Mouse (Mus musculus): Measurements from ENCODE around the gene Ms4a6d.

Ms4a6d gene

DNA sequence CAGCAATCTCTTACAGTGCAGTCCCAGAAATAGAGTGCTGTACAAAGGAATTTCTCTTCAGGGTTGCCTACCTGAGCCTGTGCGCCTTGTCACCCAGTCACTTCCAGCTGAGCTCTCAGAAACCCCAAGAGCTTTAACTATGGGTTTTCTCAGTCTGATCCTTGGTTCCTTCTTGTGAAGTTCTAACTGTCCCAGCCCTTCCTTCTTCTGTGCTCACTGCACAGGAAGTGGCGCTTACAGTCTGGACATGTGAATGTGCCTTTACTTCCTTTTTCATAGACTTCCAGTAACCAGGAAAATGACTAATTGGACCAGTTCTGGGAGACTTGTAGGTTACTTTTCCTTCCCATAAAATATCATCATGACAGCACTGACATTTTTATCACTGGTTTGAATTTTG is at the start of gene Ms4a6d:
TSS of gene Ms4a6d (minus strand) at position 247 of the 400 bp plus-strand sequence.
- in situ Hi-C loops (cut with MboI, MseI): loop anchor here (5.0 kb wide), 3 partner anchors 137 to 257 kb away; partner anchors contain the start of gene Ms4a6c

DNA sequence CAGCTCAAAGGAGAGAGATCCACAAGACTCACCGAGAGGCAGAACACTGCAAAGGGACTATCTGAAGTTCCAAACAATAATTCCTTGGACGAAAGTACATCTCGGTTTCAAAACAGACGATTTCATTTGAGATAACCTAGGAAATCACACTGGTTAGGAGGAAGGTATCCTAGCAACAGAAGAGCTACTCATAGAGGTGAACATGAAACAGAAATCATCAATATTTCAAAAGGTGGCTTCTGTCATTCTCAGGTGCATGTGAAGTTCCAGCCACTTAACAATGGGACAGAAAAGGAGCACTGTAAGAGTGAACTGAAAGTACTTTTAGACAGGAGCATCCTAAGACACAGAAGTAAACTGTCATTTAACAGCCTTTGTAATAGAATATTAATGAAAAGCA is 44.9 kb upstream of the Ms4a6d start:
- in situ Hi-C loops (cut with MboI, MseI): no loop called here

DNA sequence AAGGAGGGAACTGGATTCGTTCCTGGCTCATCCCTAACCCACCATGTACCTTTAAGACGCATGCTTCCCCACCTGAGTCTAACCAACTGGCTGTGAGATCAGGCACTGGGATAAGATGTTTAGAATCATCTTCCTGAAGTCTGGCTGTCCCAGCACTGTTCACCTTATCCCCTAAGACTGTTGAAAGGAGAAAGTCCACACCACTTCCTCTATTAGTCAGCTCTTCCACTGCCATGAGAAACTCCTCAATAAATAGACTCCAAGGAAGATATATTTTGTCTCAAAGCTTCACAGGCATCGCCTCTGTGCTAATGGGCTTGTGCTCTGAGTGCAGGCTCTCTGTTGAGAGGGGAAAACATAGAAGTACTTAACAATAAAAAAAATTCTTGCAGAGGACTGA is 41.5 kb upstream of the Ms4a6d start:
- in situ Hi-C loops (cut with MboI, MseI): no loop called here

DNA sequence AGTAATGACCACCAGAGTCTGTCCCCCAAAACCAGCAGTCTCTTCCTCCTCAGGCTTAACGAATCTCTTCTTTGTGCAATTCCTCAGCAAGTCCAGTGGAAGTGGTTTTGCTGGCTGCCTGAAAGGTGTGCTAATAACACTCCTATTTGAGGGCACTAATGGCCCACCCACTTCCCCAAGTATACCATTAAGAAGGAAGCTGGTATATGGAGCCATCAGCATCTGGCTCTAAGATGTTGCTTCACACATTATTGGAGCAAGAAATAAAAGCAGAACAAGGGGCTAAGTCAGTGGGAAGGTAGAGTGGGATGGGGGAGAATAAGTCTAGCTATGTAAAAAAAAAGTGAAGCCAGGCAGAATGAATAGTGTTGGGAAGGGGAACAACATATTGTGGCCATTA is 36.1 kb upstream of the Ms4a6d start, which contains the start of gene Ms4a3:
TSS of gene Ms4a3 (minus strand) at position 120 of the 400 bp plus-strand sequence.
- in situ Hi-C loops (cut with MboI, MseI): no loop called here

DNA sequence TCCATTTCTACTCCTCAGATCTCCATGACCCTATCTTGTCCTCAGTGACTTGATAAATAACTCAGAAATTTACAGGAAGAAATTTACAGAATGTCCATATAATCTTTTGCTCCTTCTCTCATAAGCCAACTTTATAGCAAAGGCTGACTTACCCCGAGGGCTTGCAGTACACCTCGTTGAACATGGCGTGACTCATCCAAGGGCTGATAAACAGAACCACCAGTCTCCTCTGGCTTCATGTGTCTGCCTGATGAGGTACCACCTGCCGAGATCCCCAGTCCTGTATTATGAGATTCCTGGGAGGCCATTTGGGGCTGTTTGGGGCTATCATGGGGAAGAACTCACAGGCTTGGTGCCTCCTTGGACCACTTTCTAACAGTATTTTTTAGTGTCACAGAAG is 34.4 kb upstream of the Ms4a6d start:
- in situ Hi-C loops (cut with MboI, MseI): no loop called here

DNA sequence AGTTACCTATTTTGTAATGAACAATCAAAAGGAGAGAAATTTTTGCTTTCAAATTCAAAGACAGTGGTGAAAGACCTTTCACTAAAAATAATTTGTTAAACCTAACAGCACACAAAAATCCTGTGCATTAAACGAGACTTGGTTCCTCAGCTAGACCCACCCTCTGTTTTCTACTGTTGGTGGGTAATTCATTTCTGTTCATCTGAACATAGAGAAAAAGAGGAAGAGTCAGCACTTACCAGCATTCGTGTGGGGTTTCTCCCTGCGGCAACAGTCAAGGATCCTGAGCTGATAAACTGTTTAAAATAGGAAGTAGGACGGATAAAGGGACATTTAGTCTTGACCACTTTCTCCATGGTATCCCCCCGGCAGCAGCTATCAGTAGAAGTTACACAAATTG is 30.9 kb upstream of the Ms4a6d start:
- in situ Hi-C loops (cut with MboI, MseI): no loop called here

DNA sequence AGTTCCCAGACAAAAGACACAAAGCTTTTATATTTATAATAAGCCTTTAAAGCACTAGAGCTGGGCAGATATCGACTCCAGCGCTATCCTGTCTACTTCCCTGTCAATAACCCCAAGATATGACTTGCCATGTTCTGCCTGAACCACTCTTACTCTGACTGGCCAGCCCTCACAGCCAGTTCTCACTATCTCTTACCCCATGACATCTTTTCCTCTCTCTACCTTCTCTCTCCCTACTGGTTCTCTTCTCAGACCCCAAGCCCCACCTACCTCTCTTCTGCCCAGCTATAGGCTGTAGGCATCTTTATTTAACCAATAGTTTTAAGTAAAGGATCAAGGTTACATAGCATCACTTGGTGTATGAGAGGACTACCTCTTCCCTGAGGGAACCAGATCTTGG is 29.7 kb upstream of the Ms4a6d start:
- in situ Hi-C loops (cut with MboI, MseI): no loop called here

DNA sequence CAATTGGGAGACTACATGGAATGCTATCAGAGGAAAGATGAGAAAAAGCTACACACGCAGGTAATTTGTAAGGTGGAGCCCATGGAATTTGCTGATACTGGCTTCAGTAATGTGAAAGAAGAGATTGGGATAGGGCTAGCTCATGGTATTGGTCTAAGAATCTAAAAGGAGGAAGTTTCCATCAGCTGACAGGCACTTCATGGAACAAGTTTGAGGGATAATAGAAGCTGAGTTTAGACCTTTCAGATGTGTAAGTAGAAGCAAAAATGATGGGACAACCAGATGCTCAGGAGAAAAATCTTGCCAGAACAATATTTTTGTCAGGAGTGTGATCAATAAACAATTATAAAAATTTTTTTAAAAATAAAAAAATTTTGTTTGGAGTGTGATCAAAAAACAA is 29.1 kb upstream of the Ms4a6d start:
- in situ Hi-C loops (cut with MboI, MseI): no loop called here

DNA sequence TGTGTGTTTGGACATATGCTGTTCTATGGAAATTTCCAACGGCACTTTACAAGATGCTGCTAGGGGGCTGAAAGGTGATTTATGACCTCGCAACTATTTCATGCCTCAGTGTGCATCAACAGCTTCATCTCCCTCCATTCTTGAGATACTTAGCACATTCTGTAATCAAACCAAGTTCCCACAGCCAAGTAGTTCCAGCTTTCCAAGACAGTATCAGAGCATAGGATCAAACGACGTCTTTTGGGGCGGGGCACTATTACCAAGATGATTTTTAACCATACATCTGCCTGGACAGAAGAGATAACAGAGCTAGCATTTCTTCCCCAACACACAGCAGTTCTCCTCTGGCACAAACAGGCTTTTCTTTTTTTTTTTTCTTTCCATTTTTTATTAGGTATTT is 20.6 kb upstream of the Ms4a6d start:
- in situ Hi-C loops (cut with MboI, MseI): no loop called here

DNA sequence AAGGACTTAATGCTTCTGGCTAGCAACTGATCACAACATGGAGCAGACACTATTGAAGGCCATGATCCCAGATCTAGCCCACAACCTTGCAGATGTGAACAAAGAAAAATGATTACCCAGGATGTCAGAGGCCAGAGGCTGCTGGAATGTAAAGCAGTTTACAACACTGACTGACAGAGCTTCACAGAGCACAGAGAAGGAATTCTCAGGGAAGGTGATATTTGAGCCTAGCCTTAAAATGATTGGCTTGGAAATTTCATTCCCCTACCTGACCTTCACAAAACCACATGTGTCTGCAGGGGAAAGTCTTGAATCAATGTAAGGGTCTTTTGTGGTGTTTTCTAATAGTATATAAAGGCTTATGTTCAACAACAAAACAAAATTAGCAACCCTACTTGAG is 20.2 kb upstream of the Ms4a6d start:
- in situ Hi-C loops (cut with MboI, MseI): no loop called here

DNA sequence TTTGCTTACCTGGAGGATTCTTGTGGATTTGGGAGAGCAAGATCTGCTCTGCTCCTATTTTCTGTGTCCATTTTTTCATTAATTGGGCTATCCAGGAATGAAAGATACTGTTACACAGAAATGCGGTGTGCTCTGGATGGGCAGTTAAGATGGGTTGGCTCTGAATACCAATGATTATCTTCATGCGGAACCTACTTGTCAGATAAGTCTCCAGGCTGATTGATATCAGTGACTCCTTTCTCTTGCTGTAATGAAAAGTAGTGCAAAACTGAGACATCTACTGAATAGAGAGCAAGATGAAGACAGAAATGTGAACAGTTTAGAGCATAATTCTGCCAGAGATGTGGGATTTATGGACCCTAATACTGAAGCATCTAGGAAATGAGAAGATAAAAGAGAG is 18.9 kb upstream of the Ms4a6d start, which contains the start of gene Ms4a2:
TSS of gene Ms4a2 (minus strand) at position 169 of the 400 bp plus-strand sequence.
- in situ Hi-C loops (cut with MboI, MseI): no loop called here

DNA sequence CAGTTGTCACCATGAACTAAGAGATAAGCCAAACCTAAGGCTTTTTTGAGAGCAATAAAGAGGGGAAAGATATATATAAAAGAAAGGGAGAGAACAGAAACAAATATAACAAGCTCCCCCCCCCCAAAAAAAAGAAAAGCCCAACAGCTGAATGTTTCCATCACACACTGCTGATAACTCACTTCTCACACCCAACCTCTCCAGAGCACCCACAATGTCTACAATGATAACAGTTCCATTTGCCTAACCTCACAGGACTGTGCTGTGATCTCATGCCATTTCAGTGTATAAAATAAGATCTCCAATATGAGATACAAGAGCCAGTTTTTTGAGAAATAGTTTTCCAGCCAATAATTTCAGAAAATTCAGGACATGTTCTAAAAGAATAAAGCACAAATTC is 13.3 kb upstream of the Ms4a6d start:
- in situ Hi-C loops (cut with MboI, MseI): no loop called here

DNA sequence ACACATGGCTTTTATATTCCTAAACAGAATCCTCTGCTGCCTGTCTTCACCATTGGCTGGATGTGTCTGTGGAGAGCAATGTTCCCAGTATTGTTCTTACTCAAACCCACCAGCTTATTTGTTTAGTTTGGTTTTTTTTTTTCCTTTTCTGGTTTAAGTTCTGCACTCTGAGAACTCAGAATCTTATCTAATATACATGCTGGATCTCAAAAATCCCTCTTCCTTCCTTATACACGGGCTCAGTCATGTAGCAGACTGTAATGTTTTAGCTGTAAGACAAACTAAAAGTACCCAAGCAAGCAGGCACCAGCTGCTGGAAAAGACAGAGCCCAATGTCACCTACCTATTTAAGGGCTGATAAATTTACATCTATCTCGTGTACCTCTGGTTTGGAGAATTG is 10.2 kb upstream of the Ms4a6d start:
- in situ Hi-C loops (cut with MboI, MseI): no loop called here

DNA sequence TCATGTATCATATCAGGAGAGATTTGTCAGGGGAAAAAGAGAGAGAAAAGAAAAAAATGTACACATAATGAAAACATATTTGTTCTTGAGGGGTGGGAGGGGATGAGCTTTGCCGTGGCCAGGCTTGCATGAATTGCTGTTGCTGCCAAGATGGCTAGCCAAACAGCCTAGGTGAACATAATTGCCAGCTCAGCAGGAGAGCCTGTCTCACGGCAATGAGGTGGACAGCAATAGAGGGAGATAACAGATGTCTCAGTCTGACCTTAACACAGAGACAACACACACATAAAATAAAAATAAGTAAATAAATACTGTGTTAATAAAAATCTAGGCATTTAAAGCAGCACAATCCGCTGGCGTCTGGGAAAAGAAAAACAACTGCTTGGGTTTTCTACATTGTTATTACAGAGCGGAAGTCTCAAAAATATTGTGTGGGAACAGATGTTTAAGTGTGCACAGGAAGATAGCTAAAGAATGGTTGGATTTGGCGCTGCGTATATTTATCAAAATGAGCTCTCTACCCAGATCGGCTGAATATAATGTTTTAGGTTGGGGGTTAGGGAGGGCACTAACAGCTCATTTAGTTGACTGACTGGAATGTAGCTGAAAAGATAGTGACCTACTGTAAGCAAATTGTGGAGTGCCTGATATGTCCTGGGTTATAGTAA is 9.3 kb upstream of the Ms4a6d start:
- in situ Hi-C loops (cut with MboI, MseI): no loop called here

DNA sequence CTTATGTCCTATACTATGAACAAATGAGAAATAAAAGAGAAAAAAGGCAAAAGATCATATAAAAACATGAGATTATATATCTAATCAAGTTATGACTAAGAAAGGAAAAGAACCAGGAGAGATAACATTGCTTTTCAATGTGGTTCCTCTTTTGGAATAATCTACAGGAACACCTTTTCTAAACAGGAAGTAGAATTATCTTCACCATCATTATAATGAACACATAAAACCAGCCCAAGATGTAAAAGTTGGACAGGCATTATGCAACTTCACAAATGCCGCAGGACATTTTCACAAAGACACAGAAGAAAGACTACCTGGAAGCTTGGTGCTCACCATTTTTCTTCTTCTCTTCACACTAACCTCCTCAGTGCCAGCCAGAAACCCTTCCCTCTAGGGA is 8.4 kb upstream of the Ms4a6d start:
- in situ Hi-C loops (cut with MboI, MseI): no loop called here

DNA sequence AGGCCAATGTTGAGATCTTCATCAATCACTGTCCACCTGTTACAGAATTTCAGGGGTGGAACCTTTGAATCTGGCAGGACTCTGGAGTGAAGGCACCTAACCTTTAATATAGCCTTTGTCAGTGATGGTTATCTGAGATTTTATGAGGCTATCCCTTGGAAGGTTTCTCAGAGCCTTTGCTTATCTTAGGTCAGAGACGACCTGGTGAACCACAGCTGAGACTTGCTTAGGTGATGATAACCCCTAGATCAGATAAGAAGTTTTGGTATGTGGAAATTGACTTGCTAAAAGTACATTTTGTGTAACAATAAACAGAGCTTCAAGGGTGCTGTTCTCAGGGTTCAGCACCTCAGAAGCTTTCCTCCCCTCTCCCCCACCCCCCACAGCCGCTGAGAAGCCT is 7.6 kb upstream of the Ms4a6d start:
- in situ Hi-C loops (cut with MboI, MseI): no loop called here

DNA sequence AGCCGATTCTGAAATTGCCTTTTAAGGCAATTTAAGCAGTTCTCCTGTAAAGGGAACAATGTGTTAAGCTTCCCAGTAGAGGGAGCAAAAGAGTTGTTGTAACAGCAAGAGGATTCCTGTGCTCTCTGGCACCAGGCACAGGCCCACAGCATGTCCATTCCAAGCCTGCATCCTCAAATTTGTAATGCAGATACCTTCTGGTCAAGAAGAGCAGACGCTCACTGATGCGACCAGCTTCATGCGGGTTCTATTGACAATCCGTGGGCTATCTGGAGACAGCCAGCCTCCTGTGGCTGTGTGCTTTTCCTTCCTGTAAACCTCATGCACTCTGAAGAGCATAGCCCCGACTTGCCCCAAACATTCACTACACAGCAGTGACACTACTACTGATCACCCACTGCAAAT is 6.9 kb upstream of the Ms4a6d start:
- in situ Hi-C loops (cut with MboI, MseI): no loop called here

DNA sequence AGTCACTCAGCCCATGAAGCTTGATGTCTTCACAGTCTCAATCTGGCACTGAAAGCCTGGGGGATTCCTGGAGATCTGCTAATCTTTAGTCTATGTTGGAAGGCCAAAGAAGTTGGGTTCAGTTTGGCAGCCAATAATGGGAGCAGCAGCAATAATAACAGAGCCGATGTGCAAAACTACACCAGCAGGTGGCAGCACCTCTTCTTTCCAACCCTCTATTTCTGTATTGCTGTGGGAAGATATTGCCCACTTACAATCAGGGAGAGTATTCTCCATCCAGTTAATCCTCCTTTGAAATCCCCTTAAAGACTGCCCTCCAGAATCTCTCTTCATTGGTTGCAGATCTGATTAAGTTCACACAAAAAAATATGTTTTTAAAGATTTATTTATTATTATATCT is 3.5 kb upstream of the Ms4a6d start:
- in situ Hi-C loops (cut with MboI, MseI): loop anchor here (5.0 kb wide), 2 partner anchors 159 to 261 kb away; no protein-coding TSS in a partner anchor

DNA sequence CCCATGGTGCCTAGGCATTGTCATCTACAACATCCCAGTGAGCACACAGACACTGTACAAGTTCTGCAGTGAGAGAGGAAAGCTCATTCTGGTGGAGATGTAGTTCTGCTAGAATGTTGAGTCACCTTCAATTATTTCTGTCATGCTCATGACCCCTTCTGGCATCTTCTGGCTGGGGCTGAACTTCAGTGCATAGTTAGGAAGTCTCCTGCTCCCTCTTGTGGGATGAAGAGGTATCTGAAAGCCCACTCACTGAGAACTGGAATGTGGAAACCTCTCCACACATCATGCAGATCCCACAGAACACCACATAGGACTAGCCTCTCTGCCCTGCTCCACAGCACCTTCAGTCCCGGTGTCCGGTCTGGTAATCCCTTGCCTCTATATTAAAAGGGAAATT is 2.6 kb downstream of the Ms4a6d start:
- in situ Hi-C loops (cut with MboI, MseI): loop anchor here (5.0 kb wide), 1 partner anchor 135 kb away; the partner anchor contains the start of gene Ms4a6c

DNA sequence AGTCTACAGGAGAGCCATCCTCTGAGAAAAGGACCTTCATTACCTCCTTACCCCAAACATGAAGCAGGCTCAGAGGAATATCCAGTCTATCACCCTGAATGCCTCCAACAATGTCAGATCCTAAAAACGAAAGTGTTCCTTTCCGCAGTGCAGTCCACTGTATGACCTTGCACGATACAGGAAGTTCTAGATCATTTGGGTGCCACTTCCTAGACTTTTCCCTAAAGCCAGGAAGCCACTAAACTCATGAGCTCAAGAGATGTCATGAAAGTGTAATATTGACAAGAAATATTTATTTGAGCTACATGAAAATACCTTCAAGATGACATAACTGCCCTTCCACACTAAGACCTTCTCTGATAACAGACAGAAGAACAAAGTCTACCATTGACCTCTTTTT is 3.3 kb downstream of the Ms4a6d start:
- in situ Hi-C loops (cut with MboI, MseI): loop anchor here (5.0 kb wide), 1 partner anchor 134 kb away; the partner anchor contains the start of gene Ms4a6c

DNA sequence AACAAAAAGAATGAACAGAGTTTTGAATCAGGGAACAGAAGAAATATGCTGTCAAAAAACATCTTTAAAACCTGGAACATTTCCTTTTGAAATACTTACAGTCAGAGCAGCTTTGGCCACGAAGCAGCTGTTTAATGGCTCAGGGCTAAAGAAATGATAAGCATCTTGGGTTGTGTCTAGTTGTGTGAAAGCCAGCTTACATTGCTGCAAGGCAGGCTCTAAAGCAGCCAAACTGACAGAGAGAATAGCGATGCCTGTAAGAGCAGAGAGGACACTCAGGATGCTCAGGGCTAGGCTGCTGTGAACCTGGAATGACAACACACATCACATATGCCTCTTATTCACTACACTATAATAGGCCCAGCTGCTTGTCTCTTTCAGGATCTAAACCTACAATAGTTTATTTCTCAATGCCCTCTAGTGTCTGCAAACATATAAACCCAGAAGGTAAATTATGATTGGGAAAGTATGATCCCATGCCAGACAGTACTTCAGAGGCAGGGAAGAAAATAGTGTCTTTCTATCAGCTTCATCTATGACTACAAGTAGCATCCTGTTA is 14.7 kb downstream of the Ms4a6d start:
- in situ Hi-C loops (cut with MboI, MseI): no loop called here

DNA sequence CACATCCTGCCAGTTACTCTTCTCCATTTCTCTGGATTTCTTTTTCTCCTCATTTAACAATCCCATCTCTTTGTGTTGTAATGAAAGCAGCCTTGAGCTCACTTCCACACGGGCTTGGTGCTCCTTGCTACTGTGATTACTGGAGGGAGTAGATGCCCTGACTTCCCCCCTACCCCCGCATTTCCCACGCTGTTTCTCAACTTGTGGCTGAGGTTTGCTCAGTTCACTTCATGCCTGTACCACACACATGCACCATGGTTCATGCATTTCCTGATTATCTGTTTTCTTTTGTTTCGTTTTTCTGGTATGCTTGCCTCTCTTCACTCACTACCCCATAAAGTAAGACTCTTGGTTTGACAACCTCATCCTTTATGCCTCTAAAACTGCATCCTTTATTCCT is 15.4 kb downstream of the Ms4a6d start:
- in situ Hi-C loops (cut with MboI, MseI): no loop called here

DNA sequence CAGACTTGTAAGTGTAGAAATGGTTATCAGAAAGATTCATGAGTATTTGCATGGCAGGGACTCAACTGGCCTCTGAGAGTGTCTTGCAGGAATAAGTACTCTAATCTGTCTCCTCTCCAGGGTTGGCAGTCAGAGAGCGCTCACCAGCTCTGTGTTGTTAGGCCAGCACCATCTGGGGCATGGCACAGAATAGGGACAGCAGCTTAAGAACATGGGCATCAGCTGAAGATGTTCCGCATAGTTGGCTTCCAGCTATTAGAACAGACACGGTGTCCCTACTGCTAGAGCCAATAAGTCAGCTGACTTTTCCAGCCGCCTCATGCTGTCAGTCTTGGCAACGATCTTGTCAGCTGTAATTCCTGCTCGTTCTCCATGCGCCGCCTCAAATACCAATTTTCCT is 29.7 kb downstream of the Ms4a6d start:
- in situ Hi-C loops (cut with MboI, MseI): no loop called here

Data from regulatory T cell (primary cell).